Mouse (Mus musculus) liver, embryonic 12.5 days (tissue): ENCODE measurements around the gene Clmp. TPM values are rescaled to one million over a fixed set of nuclear protein-coding genes. Genes with fewer than 3 reads are reported as not detected.
"Not testable (repeated sequence)": the region's sequence is repeated elsewhere in the genome, so short reads cannot be mapped to it uniquely, and the experiment has no call there.

ENCODE experiments used
- ATAC-seq: fragments of 200-750 bp; cut with Nextera tagmentation; 2 replicates; pipeline ENCODE4 v1.8.0; 2017; ENCODE audit warnings: moderate number of reproducible peaks, mild to moderate bottlenecking, moderate library complexity
- H3K27ac ChIP-seq: fragments of 300-500 bp; sonication (generic); 2 replicates; pipeline ENCODE4 v1.5.1; 2016; ENCODE audit warnings: mild to moderate bottlenecking
- H3K27me3 ChIP-seq: fragments of 300-500 bp; sonication (generic); replicated peaks from 2 replicates; pipeline ENCODE4 v1.6.1; 2016; ENCODE audit warnings: mild to moderate bottlenecking, moderate library complexity
- H3K36me3 ChIP-seq: fragments of 300-500 bp; sonication (generic); 2 replicates; pipeline ENCODE4 v1.6.1; 2016; ENCODE audit warnings: mild to moderate bottlenecking, moderate library complexity
- H3K4me1 ChIP-seq: fragments of 300-500 bp; sonication (generic); 2 replicates; pipeline ENCODE4 v1.6.1; 2016
- H3K4me2 ChIP-seq: fragments of 300-500 bp; sonication (generic); 2 replicates; pipeline ENCODE4 v1.6.1; 2016; ENCODE audit warnings: mild to moderate bottlenecking, moderate library complexity
- H3K4me3 ChIP-seq: fragments of 300-500 bp; sonication (generic); 2 replicates; pipeline ENCODE4 v1.5.1; 2016; ENCODE audit warnings: mild to moderate bottlenecking, moderate library complexity
- H3K9ac ChIP-seq: fragments of 300-500 bp; sonication (generic); 2 replicates; pipeline ENCODE4 v1.6.1; 2016; ENCODE audit warnings: mild to moderate bottlenecking, moderate library complexity
- H3K9me3 ChIP-seq: fragments of 300-500 bp; sonication (generic); replicated peaks from 2 replicates; pipeline ENCODE4 v1.6.1; 2016; ENCODE audit warnings: mild to moderate bottlenecking, moderate library complexity
- WGBS: fragments of 180-500 bp; shearing (Covaris S2); methylation state at CpG from one replicate; pipeline ENCODE4 v1.1.7; 2016; ENCODE audit not compliant: insufficient replicate concordance; 5-methylcytosine and 5-hydroxymethylcytosine counted together
- polyA plus RNA-seq: library from polyadenylated mRNA; unstranded; fragments of >200 nt; fragmentation: Nextera tagmentation; extraction: Ambion mirVana; gene quantifications from 2 replicates; pipeline ENCODE4 v1.2.1, GENCODE M21; 2016

Gene Clmp
- polyA plus RNA-seq, 1 experiment from 2014 or later, result 4.1 TPM

GRCm38 (mm10) chr9:40800675-40801612 lies 115.2 kb downstream of the Clmp start, which contains the start of gene Hspa8:
Hspa8 (plus strand) TSS chr9:40800984.
- peak within 1 kb of the TSS; percentile 98 for H3K4me3 ChIP-seq
- H3K9me3 ChIP-seq, result no peaks in the 10 kb centered on the region
- peaks cover 39% of the 10 kb centered on the region for H3K4me1 ChIP-seq
- peak; percentile 92 for ATAC-seq
- peak within 1 kb of the TSS; percentile 100 for H3K9ac ChIP-seq
- H3K27ac ChIP-seq, result peak within 1 kb of the TSS; percentile 98
- H3K27me3 ChIP-seq, result no peaks in the 10 kb centered on the region
- peaks cover 43% of the 10 kb centered on the region for H3K36me3 ChIP-seq
- WGBS, result 1% methylated on average over 83 of the region's 83 CpGs
- peak within 1 kb of the TSS; percentile 81 for H3K4me2 ChIP-seq

- peak overlapping the region; percentile 81 for H3K4me2 ChIP-seq
- peak overlapping the region; percentile 98 for H3K27ac ChIP-seq
- not testable (repeated sequence) for H3K9me3 ChIP-seq, ATAC-seq, H3K27me3 ChIP-seq
- under 1% methylated on average over 28 of the region's 28 CpGs for WGBS
- peak overlapping the region; percentile 98 for H3K4me3 ChIP-seq
- H3K4me1 ChIP-seq, result peaks cover 39% of the 10 kb centered on the region
- H3K9ac ChIP-seq, result peak overlapping the region; percentile 100
- peaks cover 52% of the 10 kb centered on the region for H3K36me3 ChIP-seq
Observed at GRCm38 (mm10) chr9:40801614-40802532, 116.1 kb downstream of the Clmp start.

GRCm38 (mm10) chr9:40802533-40802875 lies 116.7 kb downstream of the Clmp start:
- not testable (repeated sequence) for H3K9me3 ChIP-seq, H3K27me3 ChIP-seq, ATAC-seq
- H3K36me3 ChIP-seq, result peaks cover 55% of the 10 kb centered on the region
- peak overlapping the region; percentile 81 for H3K4me2 ChIP-seq
- H3K4me1 ChIP-seq, result peaks cover 39% of the 10 kb centered on the region
- peak overlapping the region; percentile 98 for H3K27ac ChIP-seq
- H3K4me3 ChIP-seq, result peak overlapping the region; percentile 98
- H3K9ac ChIP-seq, result peak overlapping the region; percentile 100
- WGBS, result 3% methylated on average over 8 of the region's 8 CpGs

GRCm38 (mm10) chr9:40804576-40804975 lies 118.8 kb downstream of the Clmp start:
- Histone ChIP-seq H3K27ac (0 out of 2 replicates have a peak overlapping the region, but pooled peaks have one; percentile 36), H3K4me2 (peak overlapping the region; percentile 56), H3K36me3 (peaks cover 55% of the 10 kb centered on the region), H3K4me1 (peaks cover 21% of the 10 kb centered on the region)
- WGBS, result 59% methylated on average over 3 of the region's 3 CpGs
- ATAC-seq, H3K27me3 ChIP-seq, H3K9ac ChIP-seq, H3K9me3 ChIP-seq, H3K4me3 ChIP-seq: not testable (repeated sequence)

- Histone ChIP-seq H3K4me2 (peak overlapping the region; percentile 32), H3K9me3 (no peaks in the 10 kb centered on the region), H3K27me3 (no peaks in the 10 kb centered on the region), H3K36me3 (peaks cover 55% of the 10 kb centered on the region), H3K9ac (0 out of 2 replicates have a peak overlapping the region, but pooled peaks have one; percentile 22), H3K4me1 (peaks cover 19% of the 10 kb centered on the region), H3K4me3 (no peak overlapping the region; the same call in 1 of the 2 replicates), H3K27ac (peak overlapping the region; percentile 65)
- ATAC-seq, result no peak
- WGBS, result 45% methylated on average over 2 of the region's 2 CpGs
Observed at GRCm38 (mm10) chr9:40805263-40805662, 119.5 kb downstream of the Clmp start.

GRCm38 (mm10) chr9:40806440-40807288 lies 120.9 kb downstream of the Clmp start:
- H3K4me2 ChIP-seq, result no peak overlapping the region
- H3K36me3 ChIP-seq, result peaks cover 52% of the 10 kb centered on the region
- peak overlapping the region; percentile 65 for H3K27ac ChIP-seq
- no peaks in the 10 kb centered on the region for H3K9me3 ChIP-seq
- 14% methylated on average over 5 of the region's 5 CpGs for WGBS
- ATAC-seq, result peak; percentile 53
- H3K27me3 ChIP-seq, result no peaks in the 10 kb centered on the region
- H3K4me3 ChIP-seq, result no peak overlapping the region
- no peak overlapping the region for H3K9ac ChIP-seq
- peaks cover 19% of the 10 kb centered on the region for H3K4me1 ChIP-seq

- no peaks in the 10 kb centered on the region for H3K9me3 ChIP-seq
- H3K27me3 ChIP-seq, result no peaks in the 10 kb centered on the region
- peak; percentile 9 for ATAC-seq
- H3K4me1 ChIP-seq, result peaks cover 19% of the 10 kb centered on the region
- H3K4me2 ChIP-seq, result no peak overlapping the region
- no peak overlapping the region for H3K9ac ChIP-seq
- peaks cover 44% of the 10 kb centered on the region for H3K36me3 ChIP-seq
- no peak overlapping the region for H3K4me3 ChIP-seq
- WGBS, result 12% methylated on average over 11 of the region's 11 CpGs
- H3K27ac ChIP-seq, result peak overlapping the region; percentile 55
Observed at GRCm38 (mm10) chr9:40807289-40807920, 121.6 kb downstream of the Clmp start.

- Histone ChIP-seq H3K9me3 (no peaks in the 10 kb centered on the region), H3K4me3 (no peak overlapping the region), H3K27me3 (no peaks in the 10 kb centered on the region), H3K4me2 (no peak overlapping the region), H3K4me1 (peaks cover 16% of the 10 kb centered on the region), H3K9ac (no peak overlapping the region), H3K36me3 (peaks cover 39% of the 10 kb centered on the region), H3K27ac (peak overlapping the region; percentile 55; the same call in 1 of the 2 replicates)
- no peak for ATAC-seq
- WGBS, result 46% methylated on average over 16 of the region's 16 CpGs
Observed at GRCm38 (mm10) chr9:40808061-40808906, 122.5 kb downstream of the Clmp start.

GRCm38 (mm10) chr9:40808907-40809280 lies 123.1 kb downstream of the Clmp start:
- peaks cover 33% of the 10 kb centered on the region for H3K36me3 ChIP-seq
- no peaks in the 10 kb centered on the region for H3K9me3 ChIP-seq
- no peaks in the 10 kb centered on the region for H3K27me3 ChIP-seq
- no peak overlapping the region for H3K9ac ChIP-seq
- no peak overlapping the region for H3K4me2 ChIP-seq
- ATAC-seq, result no peak
- H3K27ac ChIP-seq, result no peak overlapping the region
- 69% methylated on average over 8 of the region's 8 CpGs for WGBS
- H3K4me3 ChIP-seq, result no peak overlapping the region
- peaks cover 10% of the 10 kb centered on the region for H3K4me1 ChIP-seq

GRCm38 (mm10) chr9:40811860-40812259 lies 126.1 kb downstream of the Clmp start:
- 51% methylated on average over 2 of the region's 2 CpGs for WGBS
- Histone ChIP-seq H3K27ac (no peak overlapping the region), H3K9me3 (no peaks in the 10 kb centered on the region), H3K4me1 (no peaks in the 10 kb centered on the region), H3K36me3 (peaks cover 3% of the 10 kb centered on the region), H3K27me3 (0 out of 2 replicates have a peak, but pooled peaks cover 3% of the 10 kb centered on the region), H3K9ac (no peak overlapping the region), H3K4me2 (no peak overlapping the region), H3K4me3 (no peak overlapping the region)
- no peak for ATAC-seq
